Mouse (Mus musculus): ENCODE results near the gene Sapcd1. TPM values are rescaled to one million over a fixed set of nuclear protein-coding genes. Genes with fewer than 3 reads are reported as not detected.
A peak's percentile ranks its signal among the peaks of the same experiment; 100 is the strongest.

Sapcd1 gene
- polyA plus RNA-seq, 1 experiment from 2014 or later = 6.8 TPM

DNA sequence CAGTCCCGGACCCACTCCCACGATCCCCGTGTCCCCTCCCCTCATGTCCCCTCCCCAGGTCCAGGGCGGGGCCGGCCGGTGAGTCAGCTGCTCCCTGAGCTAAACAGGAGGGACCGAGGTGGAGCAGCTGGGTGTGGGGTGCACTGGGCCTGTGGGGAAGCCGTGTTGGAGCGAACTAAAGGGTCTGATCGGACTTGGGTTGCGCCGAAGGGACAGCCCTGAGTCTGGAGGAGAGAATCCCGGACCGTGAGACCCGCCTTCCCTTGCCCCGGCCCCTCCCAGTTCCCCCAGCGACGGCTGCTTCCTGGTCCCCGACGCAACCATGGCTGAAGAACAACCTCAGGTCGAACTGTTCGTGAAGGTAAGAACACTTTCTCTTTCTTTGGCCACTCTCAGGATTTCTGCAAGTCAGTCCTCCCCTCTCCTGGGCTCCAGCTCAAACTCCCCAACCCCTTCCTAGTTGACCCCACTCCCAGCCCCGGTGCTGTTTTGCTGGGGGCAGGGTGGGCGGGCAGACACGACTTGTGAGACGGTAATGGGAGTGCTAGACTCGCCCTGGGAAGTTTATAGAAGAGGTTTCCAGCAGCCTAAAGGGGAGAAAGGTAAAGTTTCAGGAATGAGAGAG is 22.4 kb upstream of the Sapcd1 start:
- no peak for ATAC-seq (ENCODE audit: low FRiP score, low read depth)
- 0% methylated on average over 24 of the region's 27 CpGs for WGBS
- Histone ChIP-seq H3K4me2 (replicated peaks) (peak overlapping the region; percentile 67), H3K9ac (replicated peaks) (peak overlapping the region; percentile 83), H3K27me3 (no peaks in the 10 kb centered on the region), H3K27ac (replicated peaks) (peak overlapping the region; percentile 93), H3K36me3 (peaks cover 22% of the 10 kb centered on the region), H3K4me3 (peak overlapping the region; percentile 52), H3K9me3 (0 out of 2 replicates have a peak, but pooled peaks cover 4% of the 10 kb centered on the region), H3K4me1 (peaks cover 65% of the 10 kb centered on the region)

DNA sequence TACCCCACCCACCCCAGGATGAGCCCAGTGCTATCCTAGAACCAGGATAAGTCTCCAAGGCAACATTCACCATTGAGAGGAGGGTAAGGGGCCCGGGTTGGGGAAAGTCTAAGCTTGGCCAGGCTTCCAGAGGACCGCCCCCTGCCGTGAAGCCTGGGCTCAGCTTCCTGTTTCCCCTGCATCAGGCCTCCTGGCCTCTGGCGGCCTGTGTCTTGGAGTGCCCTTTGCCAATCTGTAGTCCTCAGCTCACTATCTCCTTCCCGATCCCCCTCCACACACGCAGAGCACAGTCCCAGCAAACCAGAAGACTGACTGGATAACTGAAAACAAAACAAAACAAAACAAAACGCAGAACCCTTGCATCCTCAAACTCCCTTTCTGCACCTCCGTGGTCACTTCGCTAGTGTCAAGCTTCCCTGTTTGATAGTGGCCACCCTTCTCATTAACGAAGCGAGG is 21.8 kb upstream of the Sapcd1 start, which contains the start of gene Clic1:
Clic1 (plus strand) TSS at position 406 of the 456 bp plus-strand sequence.
- H3K27ac ChIP-seq (replicated peaks) = peak within 1 kb of the TSS; percentile 93
- peak within 1 kb of the TSS; percentile 67 for H3K4me2 ChIP-seq (replicated peaks)
- H3K9ac ChIP-seq (replicated peaks) = peak within 1 kb of the TSS; percentile 83
- peak within 1 kb of the TSS; percentile 52 for H3K4me3 ChIP-seq
- H3K27me3 ChIP-seq = no peaks in the 10 kb centered on the region
- peaks cover 65% of the 10 kb centered on the region for H3K4me1 ChIP-seq
- 0 out of 2 replicates have a peak, but pooled peaks cover 4% of the 10 kb centered on the region for H3K9me3 ChIP-seq
- 2% methylated on average over 11 of the region's 11 CpGs for WGBS
- ATAC-seq (ENCODE audit: low FRiP score, low read depth) = no peak
- H3K36me3 ChIP-seq = peaks cover 18% of the 10 kb centered on the region

- Histone ChIP-seq H3K4me3 (no peak overlapping the region), H3K4me1 (peaks cover 65% of the 10 kb centered on the region), H3K27ac (replicated peaks) (peak overlapping the region; percentile 93), H3K9me3 (0 out of 2 replicates have a peak, but pooled peaks cover 1% of the 10 kb centered on the region), H3K4me2 (replicated peaks) (peak overlapping the region; percentile 67), H3K36me3 (peaks cover 12% of the 10 kb centered on the region), H3K27me3 (no peaks in the 10 kb centered on the region), H3K9ac (replicated peaks) (no peak overlapping the region)
- 72% methylated on average over 5 of the region's 5 CpGs for WGBS
- no peak for ATAC-seq (ENCODE audit: low FRiP score, low read depth)
Observed at GRCm38 (mm10) chr17:35048932-35049440, 21.2 kb upstream of the Sapcd1 start.

GRCm38 (mm10) chr17:35048149-35048931 is 20.5 kb upstream of the Sapcd1 start:
- Histone ChIP-seq H3K4me2 (replicated peaks) (no peak overlapping the region; the same call in 1 of the 2 replicates), H3K9me3 (no peaks in the 10 kb centered on the region), H3K4me1 (peaks cover 65% of the 10 kb centered on the region), H3K9ac (replicated peaks) (no peak overlapping the region), H3K27me3 (no peaks in the 10 kb centered on the region), H3K36me3 (peaks cover 7% of the 10 kb centered on the region; the same call in 1 of the 2 replicates), H3K4me3 (no peak overlapping the region), H3K27ac (replicated peaks) (peak overlapping the region; percentile 61)
- ATAC-seq (ENCODE audit: low FRiP score, low read depth) = no peak
- 39% methylated on average over 11 of the region's 11 CpGs for WGBS

DNA sequence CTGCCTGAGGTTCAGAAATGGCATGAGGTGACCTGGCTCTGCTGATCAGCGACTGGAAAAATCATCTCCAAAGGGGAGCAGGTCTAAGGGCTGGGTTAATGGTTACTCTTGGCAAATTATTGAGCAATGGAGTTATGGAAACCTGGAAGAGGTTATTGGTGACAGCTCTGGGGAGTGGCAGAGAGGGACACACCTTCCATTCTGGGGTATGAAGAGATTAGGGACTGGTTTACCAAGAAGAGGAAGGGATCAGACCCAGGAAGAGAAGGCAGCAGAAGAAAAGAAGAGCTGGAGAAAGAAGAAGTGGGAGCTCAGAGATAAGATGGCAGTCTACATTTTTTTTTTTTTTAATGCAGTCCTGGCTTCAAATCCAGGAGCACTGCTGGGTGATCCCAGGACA is 19.9 kb upstream of the Sapcd1 start:
- Histone ChIP-seq H3K4me2 (replicated peaks) (no peak overlapping the region), H3K36me3 (0 out of 2 replicates have a peak, but pooled peaks cover under 1% of the 10 kb centered on the region), H3K27me3 (no peaks in the 10 kb centered on the region), H3K9ac (replicated peaks) (no peak overlapping the region), H3K4me1 (peaks cover 61% of the 10 kb centered on the region), H3K4me3 (no peak overlapping the region), H3K9me3 (no peaks in the 10 kb centered on the region), H3K27ac (replicated peaks) (peak overlapping the region; percentile 61; the same call in 1 of the 2 replicates)
- no peak for ATAC-seq (ENCODE audit: low FRiP score, low read depth)
- WGBS = 57% methylated on average over 1 of the region's 1 CpGs

- Histone ChIP-seq H3K27ac (replicated peaks) (peak within 1 kb of the TSS; percentile 79), H3K9me3 (no peaks in the 10 kb centered on the region), H3K9ac (replicated peaks) (peak within 1 kb of the TSS; percentile 81), H3K4me2 (replicated peaks) (peak within 1 kb of the TSS; percentile 91), H3K27me3 (no peaks in the 10 kb centered on the region), H3K4me1 (peaks cover 52% of the 10 kb centered on the region), H3K36me3 (no peaks in the 10 kb centered on the region), H3K4me3 (peak within 1 kb of the TSS; percentile 53)
- WGBS = 2% methylated on average over 33 of the region's 33 CpGs
- peak; percentile 98 for ATAC-seq (ENCODE audit: low FRiP score, low read depth)
Observed at GRCm38 (mm10) chr17:35046681-35047455, 19.1 kb upstream of the Sapcd1 start, which contains the start of gene Msh5. Gene Msh5, minus strand, starts transcription at chr17:35046745.

DNA sequence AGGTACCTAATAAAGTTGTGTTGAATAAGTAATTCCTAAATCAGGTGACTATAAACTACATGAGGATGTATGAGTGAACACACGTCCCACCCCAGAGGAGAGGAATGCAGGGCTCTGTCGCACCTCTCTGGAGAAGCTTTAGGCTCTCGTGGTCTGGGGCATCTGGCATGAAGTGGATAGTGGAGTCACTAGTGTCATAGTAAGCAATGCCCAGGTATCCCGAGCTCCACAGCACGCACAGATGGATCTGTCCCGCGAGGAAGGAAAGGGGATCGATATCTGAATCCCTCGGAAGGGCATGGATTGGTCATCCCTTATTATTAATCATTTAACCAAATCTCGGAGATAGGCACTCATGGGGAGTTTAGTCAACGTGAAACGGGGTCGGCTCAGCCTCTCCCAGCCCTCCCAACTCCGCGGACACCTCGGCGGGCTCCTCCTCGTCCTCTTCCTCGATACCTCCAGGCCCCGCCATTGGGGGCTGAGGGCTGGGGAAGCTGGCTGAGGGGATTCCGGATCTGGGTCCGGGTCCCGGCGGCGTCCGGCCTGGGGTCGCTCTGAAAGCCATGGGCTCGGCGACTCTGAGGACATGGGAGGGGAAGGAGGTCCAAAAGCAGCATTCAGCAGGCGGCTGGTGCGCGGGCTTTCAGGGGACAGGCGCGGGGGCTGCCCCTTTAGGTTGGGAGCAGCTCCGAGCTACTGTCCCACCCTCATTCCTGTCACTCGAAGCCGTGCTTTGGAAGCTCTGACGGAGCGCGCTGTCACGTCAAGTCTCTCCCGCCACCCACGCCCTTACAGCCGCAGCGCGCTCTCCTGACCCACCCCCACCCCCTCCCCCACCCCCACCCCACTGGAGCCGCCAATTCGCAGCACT is 18.2 kb upstream of the Sapcd1 start:
- peaks cover 48% of the 10 kb centered on the region for H3K4me1 ChIP-seq
- H3K27ac ChIP-seq (replicated peaks) = peak overlapping the region; percentile 79
- H3K9ac ChIP-seq (replicated peaks) = peak overlapping the region; percentile 81
- no peaks in the 10 kb centered on the region for H3K9me3 ChIP-seq
- no peaks in the 10 kb centered on the region for H3K27me3 ChIP-seq
- ATAC-seq (ENCODE audit: low FRiP score, low read depth) = peak; percentile 75
- H3K36me3 ChIP-seq = no peaks in the 10 kb centered on the region
- peak overlapping the region; percentile 53 for H3K4me3 ChIP-seq
- H3K4me2 ChIP-seq (replicated peaks) = peak overlapping the region; percentile 91
- WGBS = 7% methylated on average over 43 of the region's 48 CpGs

- H3K4me2 ChIP-seq (replicated peaks) = peak overlapping the region; percentile 91
- no peak overlapping the region for H3K27ac ChIP-seq (replicated peaks)
- H3K4me3 ChIP-seq = peak overlapping the region; percentile 53; the same call in 1 of the 2 replicates
- H3K9me3 ChIP-seq = no peaks in the 10 kb centered on the region
- no peak for ATAC-seq (ENCODE audit: low FRiP score, low read depth)
- H3K9ac ChIP-seq (replicated peaks) = peak overlapping the region; percentile 81; the same call in 1 of the 2 replicates
- H3K36me3 ChIP-seq = no peaks in the 10 kb centered on the region
- H3K4me1 ChIP-seq = peaks cover 44% of the 10 kb centered on the region
- no peaks in the 10 kb centered on the region for H3K27me3 ChIP-seq
- WGBS = 92% methylated on average over 7 of the region's 7 CpGs
Observed at GRCm38 (mm10) chr17:35044904-35045806, 17.3 kb upstream of the Sapcd1 start.

DNA sequence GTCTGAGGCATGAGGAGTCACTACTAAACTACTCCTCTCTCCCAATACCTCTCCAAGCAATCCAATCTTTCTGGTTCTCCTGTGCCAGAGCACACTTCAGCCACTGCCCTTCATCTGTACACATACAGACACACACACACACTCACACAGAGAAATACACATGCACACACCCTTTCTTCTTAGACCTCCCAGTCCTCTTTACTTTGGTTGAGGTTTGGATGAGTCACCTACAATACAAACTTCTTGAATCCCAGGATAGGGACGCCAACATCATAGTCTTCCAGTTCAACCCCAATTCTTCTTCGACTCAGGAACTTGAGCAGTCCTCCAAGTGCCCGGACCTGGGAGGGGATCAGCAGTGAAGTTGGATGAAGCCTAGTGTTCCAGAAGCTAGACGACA is 16.0 kb upstream of the Sapcd1 start:
- no peak overlapping the region for H3K9ac ChIP-seq (replicated peaks)
- no peak overlapping the region for H3K27ac ChIP-seq (replicated peaks)
- no peak overlapping the region for H3K4me2 ChIP-seq (replicated peaks)
- no peaks in the 10 kb centered on the region for H3K9me3 ChIP-seq
- peaks cover 30% of the 10 kb centered on the region for H3K4me1 ChIP-seq
- no peak for ATAC-seq (ENCODE audit: low FRiP score, low read depth)
- no peaks in the 10 kb centered on the region for H3K27me3 ChIP-seq
- no peak overlapping the region for H3K4me3 ChIP-seq
- no peaks in the 10 kb centered on the region for H3K36me3 ChIP-seq
- 89% methylated on average over 4 of the region's 4 CpGs for WGBS
